Mouse (Mus musculus) embryonic facial prominence, embryonic 11.5 days (tissue): ENCODE results near the gene Akt1s1. TPM values are rescaled to one million over a fixed set of nuclear protein-coding genes. Genes with fewer than 3 reads are reported as not detected.
A peak's percentile ranks its signal among the peaks of the same experiment; 100 is the strongest.

ENCODE experiments used
- ATAC-seq: fragments of 200-750 bp; cut with Nextera tagmentation; replicated peaks from 2 replicates; pipeline ENCODE4 v1.8.0; 2017; ENCODE audit warnings: low read depth; ENCODE audit not compliant: insufficient number of reproducible peaks, low FRiP score, low TSS enrichment
- DNase-seq: peaks from one replicate; pipeline ENCODE4 v3.0.0-alpha.2; 2015; ENCODE audit warnings: low spot score
- H3K27ac ChIP-seq: fragments of 300-500 bp; sonication (generic); replicated peaks from 2 replicates; pipeline ENCODE4 v1.5.1; 2014; ENCODE audit warnings: mild to moderate bottlenecking, low read depth, low read length, control low read depth
- H3K27me3 ChIP-seq: fragments of 300-500 bp; sonication (generic); 2 replicates; pipeline ENCODE4 v1.6.1; 2014; ENCODE audit warnings: mild to moderate bottlenecking, low read length, moderate library complexity, mixed read lengths; ENCODE audit not compliant: control insufficient read depth, insufficient read depth
- H3K36me3 ChIP-seq: fragments of 300-500 bp; sonication (generic); replicated peaks from 2 replicates; pipeline ENCODE4 v1.6.1; 2014; ENCODE audit warnings: low read depth, mild to moderate bottlenecking, low read length, moderate library complexity, mixed read lengths; ENCODE audit not compliant: control insufficient read depth, insufficient read depth
- H3K4me1 ChIP-seq: fragments of 300-500 bp; sonication (generic); 2 replicates; pipeline ENCODE4 v1.6.1; 2014; ENCODE audit warnings: low read length, mixed read lengths; ENCODE audit not compliant: control insufficient read depth, insufficient read depth
- H3K4me2 ChIP-seq: fragments of 300-500 bp; sonication (generic); 2 replicates; pipeline ENCODE4 v1.6.1; 2014; ENCODE audit warnings: low read depth, mild to moderate bottlenecking, control low read depth, low read length, moderate library complexity
- H3K4me3 ChIP-seq: fragments of 300-500 bp; sonication (generic); 2 replicates; pipeline ENCODE4 v1.5.1; 2014; ENCODE audit warnings: low read depth, low read length, control low read depth
- H3K9ac ChIP-seq: fragments of 300-500 bp; sonication (generic); replicated peaks from 2 replicates; pipeline ENCODE4 v1.6.1; 2014; ENCODE audit warnings: mild to moderate bottlenecking, control low read depth, low read length
- H3K9me3 ChIP-seq: fragments of 300-500 bp; sonication (generic); replicated peaks from 2 replicates; pipeline ENCODE4 v1.6.1; 2016; ENCODE audit warnings: mild to moderate bottlenecking, low read length, inconsistent platforms, mixed read lengths; ENCODE audit not compliant: control insufficient read depth
- WGBS: fragments of 180-500 bp; shearing (Covaris S2); extraction: QIAGEN DNeasy Blood & Tissue Kit; methylation state at CpG from one replicate; pipeline ENCODE4 v1.1.7; 2014; 5-methylcytosine and 5-hydroxymethylcytosine counted together
- polyA plus RNA-seq: library from polyadenylated mRNA; unstranded; fragments of >200 nt; fragmentation: Nextera tagmentation; extraction: Ambion mirVana; gene quantifications from 2 replicates; pipeline ENCODE4 v1.2.1, GENCODE M21; 2014

Gene Akt1s1
- polyA plus RNA-seq, 1 experiment from 2014 or later = 32.4 TPM

GRCm38 (mm10) chr7:44814423-44814822 lies 34.4 kb upstream of the Akt1s1 start:
- no peak for ATAC-seq
- Histone ChIP-seq H3K27ac (no peak overlapping the region), H3K4me1 (peaks cover 14% of the 10 kb centered on the region), H3K27me3 (no peaks in the 10 kb centered on the region), H3K4me2 (no peak overlapping the region; the same call in 1 of the 2 replicates), H3K9me3 (no peaks in the 10 kb centered on the region), H3K4me3 (no peak overlapping the region), H3K9ac (no peak overlapping the region), H3K36me3 (no peaks in the 10 kb centered on the region)
- DNase-seq = no peak
- 98% methylated on average over 4 of the region's 4 CpGs for WGBS

- Histone ChIP-seq H3K4me1 (peaks cover 14% of the 10 kb centered on the region), H3K4me2 (peak overlapping the region; percentile 43), H3K36me3 (no peaks in the 10 kb centered on the region), H3K9ac (peak overlapping the region; percentile 58), H3K27ac (peak overlapping the region; percentile 35; the same call in 1 of the 2 replicates), H3K27me3 (no peaks in the 10 kb centered on the region), H3K9me3 (no peaks in the 10 kb centered on the region), H3K4me3 (peak overlapping the region; percentile 61)
- WGBS = 30% methylated on average over 14 of the region's 14 CpGs
- ATAC-seq (peak; percentile 1; the same call in 1 of the 2 replicates), DNase-seq (no peak)
Measured at GRCm38 (mm10) chr7:44814952-44815553, 33.7 kb upstream of the Akt1s1 start.

GRCm38 (mm10) chr7:44815721-44816469 lies 32.9 kb upstream of the Akt1s1 start, which contains the start of the genes Nup62 and Il4i1:
Gene Nup62, plus strand, starts transcription at chr7:44816088.
Gene Il4i1, plus strand, starts transcription at chr7:44816387.
- no peaks in the 10 kb centered on the region for H3K27me3 ChIP-seq
- H3K4me2 ChIP-seq = peak within 1 kb of the TSS; percentile 61
- H3K9me3 ChIP-seq = no peaks in the 10 kb centered on the region
- peak within 1 kb of the TSS; percentile 98 for H3K9ac ChIP-seq
- under 1% methylated on average over 57 of the region's 62 CpGs for WGBS
- H3K4me1 ChIP-seq = peaks cover 14% of the 10 kb centered on the region
- ATAC-seq (peak; percentile 95), DNase-seq (peak; percentile 100)
- peak within 1 kb of the TSS; percentile 61 for H3K4me3 ChIP-seq
- H3K36me3 ChIP-seq = no peaks in the 10 kb centered on the region
- peak within 1 kb of the TSS; percentile 97 for H3K27ac ChIP-seq

GRCm38 (mm10) chr7:44816470-44817021 lies 32.2 kb upstream of the Akt1s1 start, which contains the start of gene Atf5:
Gene Atf5, minus strand, starts transcription at chr7:44816658.
- H3K36me3 ChIP-seq = no peaks in the 10 kb centered on the region
- H3K4me1 ChIP-seq = peaks cover 14% of the 10 kb centered on the region
- WGBS = 0% methylated on average over 39 of the region's 57 CpGs
- ATAC-seq (peak; percentile 22), DNase-seq (peak; percentile 66)
- H3K9ac ChIP-seq = peak within 1 kb of the TSS; percentile 98
- H3K27me3 ChIP-seq = no peaks in the 10 kb centered on the region
- no peaks in the 10 kb centered on the region for H3K9me3 ChIP-seq
- peak within 1 kb of the TSS; percentile 61 for H3K4me3 ChIP-seq
- peak within 1 kb of the TSS; percentile 61 for H3K4me2 ChIP-seq
- H3K27ac ChIP-seq = peak within 1 kb of the TSS; percentile 97

- peak overlapping the region; percentile 61 for H3K4me2 ChIP-seq
- no peaks in the 10 kb centered on the region for H3K27me3 ChIP-seq
- ATAC-seq (no peak), DNase-seq (no peak)
- H3K27ac ChIP-seq = no peak overlapping the region
- no peaks in the 10 kb centered on the region for H3K36me3 ChIP-seq
- WGBS = 37% methylated on average over 3 of the region's 3 CpGs
- peak overlapping the region; percentile 98 for H3K9ac ChIP-seq
- peaks cover 14% of the 10 kb centered on the region for H3K4me1 ChIP-seq
- H3K4me3 ChIP-seq = peak overlapping the region; percentile 61
- no peaks in the 10 kb centered on the region for H3K9me3 ChIP-seq
Measured at GRCm38 (mm10) chr7:44817441-44817840, 31.4 kb upstream of the Akt1s1 start.

GRCm38 (mm10) chr7:44818164-44818563 lies 30.6 kb upstream of the Akt1s1 start:
- Histone ChIP-seq H3K9ac (peak overlapping the region; percentile 98), H3K27me3 (no peaks in the 10 kb centered on the region), H3K9me3 (no peaks in the 10 kb centered on the region), H3K4me1 (peaks cover 14% of the 10 kb centered on the region), H3K4me2 (peak overlapping the region; percentile 61), H3K4me3 (peak overlapping the region; percentile 61), H3K36me3 (no peaks in the 10 kb centered on the region), H3K27ac (no peak overlapping the region)
- DNase-seq = no peak
- ATAC-seq = no peak
- WGBS = 55% methylated on average over 2 of the region's 2 CpGs

- H3K9ac ChIP-seq = peak overlapping the region; percentile 22
- H3K4me2 ChIP-seq = peak overlapping the region; percentile 61
- H3K27ac ChIP-seq = no peak overlapping the region
- 52% methylated on average over 6 of the region's 6 CpGs for WGBS
- H3K9me3 ChIP-seq = no peaks in the 10 kb centered on the region
- no peaks in the 10 kb centered on the region for H3K27me3 ChIP-seq
- no peaks in the 10 kb centered on the region for H3K36me3 ChIP-seq
- H3K4me3 ChIP-seq = peak overlapping the region; percentile 14
- peaks cover 14% of the 10 kb centered on the region for H3K4me1 ChIP-seq
- no peak for DNase-seq
- no peak for ATAC-seq
Measured at GRCm38 (mm10) chr7:44818751-44819235, 30.0 kb upstream of the Akt1s1 start.
